Mouse (Mus musculus): ENCODE results near the gene Secisbp2. TPM values are rescaled to one million over a fixed set of nuclear protein-coding genes. Genes with fewer than 3 reads are reported as not detected.
A peak's percentile ranks its signal among the peaks of the same experiment; 100 is the strongest.

The Secisbp2 gene
- polyA plus RNA-seq, 1 experiment from 2014 or later, result 27.8 TPM

- Histone ChIP-seq H3K4me3 (no peak overlapping the region), H3K4me1 (peaks cover 9% of the 10 kb centered on the region; the same call in 1 of the 2 replicates), H3K9me3 (replicated peaks) (no peaks in the 10 kb centered on the region), H3K27ac (no peak overlapping the region), H3K27me3 (ENCODE audit: low read depth, poor library complexity, severe bottlenecking) (no peaks in the 10 kb centered on the region), H3K36me3 (peaks cover 14% of the 10 kb centered on the region; the same call in 1 of the 2 replicates)
- no peak for DNase-seq (ENCODE audit: low spot score)
- 67% methylated on average over 22 of the region's 22 CpGs for WGBS
These were observed 54.7 kb downstream of the Secisbp2 start for GRCm38 (mm10) chr13:51705882-51706854.

- H3K27ac ChIP-seq, result peak overlapping the region; percentile 0; the same call in 1 of the 2 replicates
- WGBS, result 84% methylated on average over 7 of the region's 7 CpGs
These were observed 59.2 kb downstream of the Secisbp2 start for GRCm38 (mm10) chr13:51710738-51711137.

GRCm38 (mm10) chr13:51712022-51712421 is 60.5 kb downstream of the Secisbp2 start:
- Histone ChIP-seq H3K4me3 (no peak overlapping the region), H3K27me3 (ENCODE audit: low read depth, poor library complexity, severe bottlenecking) (no peaks in the 10 kb centered on the region), H3K27ac (no peak overlapping the region), H3K36me3 (0 out of 2 replicates have a peak, but pooled peaks cover 7% of the 10 kb centered on the region), H3K4me1 (peaks cover 9% of the 10 kb centered on the region; the same call in 1 of the 2 replicates), H3K9me3 (replicated peaks) (no peaks in the 10 kb centered on the region)
- DNase-seq (ENCODE audit: low spot score), result no peak
- WGBS, result 92% methylated on average over 8 of the region's 8 CpGs

More at GRCm38 (mm10) chr13:51710738-51711137, 59.2 kb downstream of the Secisbp2 start:
- Histone ChIP-seq H3K36me3 (0 out of 2 replicates have a peak, but pooled peaks cover 7% of the 10 kb centered on the region), H3K4me1 (peaks cover 12% of the 10 kb centered on the region; the same call in 1 of the 2 replicates), H3K27me3 (ENCODE audit: low read depth, poor library complexity, severe bottlenecking) (no peaks in the 10 kb centered on the region), H3K9me3 (replicated peaks) (no peaks in the 10 kb centered on the region), H3K4me3 (no peak overlapping the region)
- no peak for DNase-seq (ENCODE audit: low spot score)

GRCm38 (mm10) chr13:51716350-51717263 is 65.1 kb downstream of the Secisbp2 start:
- no peak for DNase-seq (ENCODE audit: low spot score)
- Histone ChIP-seq H3K4me3 (no peak overlapping the region), H3K36me3 (peaks cover 5% of the 10 kb centered on the region), H3K9me3 (replicated peaks) (no peaks in the 10 kb centered on the region), H3K4me1 (peaks cover 4% of the 10 kb centered on the region; the same call in 1 of the 2 replicates), H3K27me3 (ENCODE audit: low read depth, poor library complexity, severe bottlenecking) (no peaks in the 10 kb centered on the region), H3K27ac (no peak overlapping the region)
- 68% methylated on average over 8 of the region's 8 CpGs for WGBS

GRCm38 (mm10) chr13:51719256-51719655 is 67.8 kb downstream of the Secisbp2 start:
- no peaks in the 10 kb centered on the region for H3K27me3 ChIP-seq (ENCODE audit: low read depth, poor library complexity, severe bottlenecking)
- WGBS, result 85% methylated on average over 3 of the region's 3 CpGs
- H3K36me3 ChIP-seq, result peaks cover 5% of the 10 kb centered on the region
- no peak for DNase-seq (ENCODE audit: low spot score)
- peaks cover 13% of the 10 kb centered on the region for H3K4me1 ChIP-seq
- H3K27ac ChIP-seq, result no peak overlapping the region
- no peaks in the 10 kb centered on the region for H3K9me3 ChIP-seq (replicated peaks)
- H3K4me3 ChIP-seq, result no peak overlapping the region

DNA sequence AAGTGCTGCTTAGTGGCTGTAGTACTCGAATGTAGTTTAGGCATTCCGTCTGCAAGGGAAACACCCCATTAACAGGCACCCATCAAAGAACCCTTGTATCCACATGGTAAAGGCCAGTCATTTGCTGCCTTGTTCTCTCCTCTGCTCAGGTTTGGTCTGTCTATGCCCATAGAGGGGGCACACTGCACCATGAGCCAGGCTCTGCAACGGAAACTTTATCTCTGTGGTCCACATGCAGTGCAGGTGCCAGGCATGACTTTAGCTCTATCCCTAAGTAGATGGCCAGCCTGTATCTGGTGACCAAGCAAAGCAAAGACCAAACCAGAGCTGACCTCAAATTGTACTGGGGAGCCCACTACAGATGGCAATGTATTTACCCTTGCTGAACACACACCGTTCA is 69.1 kb downstream of the Secisbp2 start:
- Histone ChIP-seq H3K36me3 (peaks cover 5% of the 10 kb centered on the region), H3K27ac (no peak overlapping the region), H3K4me3 (no peak overlapping the region), H3K4me1 (peaks cover 26% of the 10 kb centered on the region), H3K9me3 (replicated peaks) (no peaks in the 10 kb centered on the region), H3K27me3 (ENCODE audit: low read depth, poor library complexity, severe bottlenecking) (no peaks in the 10 kb centered on the region)
- no peak for DNase-seq (ENCODE audit: low spot score)
- 91% methylated on average over 4 of the region's 4 CpGs for WGBS

GRCm38 (mm10) chr13:51723114-51723513 is 71.6 kb downstream of the Secisbp2 start:
- no peak overlapping the region for H3K4me3 ChIP-seq
- no peaks in the 10 kb centered on the region for H3K9me3 ChIP-seq (replicated peaks)
- peaks cover 40% of the 10 kb centered on the region for H3K4me1 ChIP-seq
- no peaks in the 10 kb centered on the region for H3K27me3 ChIP-seq (ENCODE audit: low read depth, poor library complexity, severe bottlenecking)
- H3K36me3 ChIP-seq, result peaks cover 5% of the 10 kb centered on the region
- peak overlapping the region; percentile 42; the same call in 1 of the 2 replicates for H3K27ac ChIP-seq
- WGBS, result 71% methylated on average over 5 of the region's 5 CpGs
- no peak for DNase-seq (ENCODE audit: low spot score)

- H3K4me3 ChIP-seq, result no peak overlapping the region
- no peaks in the 10 kb centered on the region for H3K9me3 ChIP-seq (replicated peaks)
- H3K27ac ChIP-seq, result peak overlapping the region; percentile 42; the same call in 1 of the 2 replicates
- no peaks in the 10 kb centered on the region for H3K27me3 ChIP-seq (ENCODE audit: low read depth, poor library complexity, severe bottlenecking)
- WGBS, result 81% methylated on average over 6 of the region's 6 CpGs
- H3K4me1 ChIP-seq, result peaks cover 53% of the 10 kb centered on the region
- no peak for DNase-seq (ENCODE audit: low spot score)
- no peaks in the 10 kb centered on the region for H3K36me3 ChIP-seq
These were observed 73.1 kb downstream of the Secisbp2 start for GRCm38 (mm10) chr13:51724566-51724965.

DNA sequence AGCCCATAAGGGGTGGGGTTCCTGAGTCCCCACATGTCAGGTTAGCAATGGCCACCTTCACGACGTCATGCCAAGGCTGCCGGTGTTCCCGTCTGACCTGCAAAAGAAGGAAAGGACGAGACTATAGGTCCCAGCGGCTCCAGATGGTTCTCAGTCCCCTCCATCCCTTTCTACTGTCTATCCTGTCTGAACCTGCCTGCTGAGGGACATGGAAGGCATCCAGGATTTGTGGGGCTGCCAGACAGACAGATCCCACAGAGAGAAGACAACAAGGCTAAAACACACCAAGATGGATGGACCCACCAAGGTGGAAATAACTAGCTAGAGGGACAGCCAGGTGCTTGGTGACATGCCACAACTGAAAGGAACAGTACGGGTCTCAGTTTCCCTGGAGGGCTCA is 73.9 kb downstream of the Secisbp2 start:
- DNase-seq (ENCODE audit: low spot score), result no peak
- Histone ChIP-seq H3K4me3 (no peak overlapping the region), H3K4me1 (peaks cover 62% of the 10 kb centered on the region), H3K27me3 (ENCODE audit: low read depth, poor library complexity, severe bottlenecking) (no peaks in the 10 kb centered on the region), H3K36me3 (no peaks in the 10 kb centered on the region), H3K9me3 (replicated peaks) (no peaks in the 10 kb centered on the region), H3K27ac (peak overlapping the region; percentile 42)
- 85% methylated on average over 7 of the region's 7 CpGs for WGBS

DNA sequence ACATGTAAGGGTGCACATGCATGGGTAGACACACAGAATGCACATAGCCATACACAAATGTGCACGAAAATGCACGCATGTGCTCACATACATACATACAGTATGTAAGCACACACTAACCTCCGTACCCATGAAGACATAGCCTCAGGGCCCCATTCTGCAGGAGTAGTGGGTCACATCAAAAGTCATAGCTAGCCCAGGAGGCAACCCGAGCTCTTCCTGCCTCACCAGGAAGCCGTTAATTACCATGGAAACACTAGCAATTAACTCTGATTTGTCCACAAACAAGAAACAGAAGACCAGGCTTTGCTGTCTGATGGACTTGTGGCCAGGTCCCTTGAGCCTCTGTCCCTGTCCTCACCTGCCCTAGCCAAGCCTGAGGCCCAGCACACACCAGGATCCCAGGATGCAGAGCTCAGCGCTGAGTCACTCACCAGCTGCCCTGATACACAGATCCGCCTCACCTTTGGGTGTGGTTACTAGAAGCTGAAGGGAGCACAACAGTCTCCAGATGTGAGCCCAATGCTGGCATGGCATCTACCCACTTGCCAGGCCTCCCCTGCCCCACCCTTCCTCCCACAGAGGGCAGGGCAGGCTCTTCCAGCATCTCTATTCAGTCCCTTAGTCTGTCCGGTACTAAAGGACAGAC is 74.6 kb downstream of the Secisbp2 start:
- H3K4me1 ChIP-seq, result peaks cover 64% of the 10 kb centered on the region
- H3K36me3 ChIP-seq, result no peaks in the 10 kb centered on the region
- peak overlapping the region; percentile 71 for H3K27ac ChIP-seq
- no peak overlapping the region for H3K4me3 ChIP-seq
- no peak for DNase-seq (ENCODE audit: low spot score)
- H3K27me3 ChIP-seq (ENCODE audit: low read depth, poor library complexity, severe bottlenecking), result no peaks in the 10 kb centered on the region
- no peaks in the 10 kb centered on the region for H3K9me3 ChIP-seq (replicated peaks)
- WGBS, result 43% methylated on average over 8 of the region's 8 CpGs

- 62% methylated on average over 7 of the region's 7 CpGs for WGBS
- Histone ChIP-seq H3K4me3 (no peak overlapping the region), H3K36me3 (no peaks in the 10 kb centered on the region), H3K27me3 (ENCODE audit: low read depth, poor library complexity, severe bottlenecking) (no peaks in the 10 kb centered on the region), H3K4me1 (peaks cover 69% of the 10 kb centered on the region), H3K9me3 (replicated peaks) (no peaks in the 10 kb centered on the region), H3K27ac (peak overlapping the region; percentile 64)
- no peak for DNase-seq (ENCODE audit: low spot score)
These were observed 75.9 kb downstream of the Secisbp2 start for GRCm38 (mm10) chr13:51727364-51727763.

- H3K27ac ChIP-seq, result peak overlapping the region; percentile 76
- no peaks in the 10 kb centered on the region for H3K9me3 ChIP-seq (replicated peaks)
- H3K4me3 ChIP-seq, result no peak overlapping the region
- no peaks in the 10 kb centered on the region for H3K27me3 ChIP-seq (ENCODE audit: low read depth, poor library complexity, severe bottlenecking)
- H3K36me3 ChIP-seq, result no peaks in the 10 kb centered on the region
- DNase-seq (ENCODE audit: low spot score), result peak; percentile 61
- WGBS, result 17% methylated on average over 4 of the region's 4 CpGs
- peaks cover 57% of the 10 kb centered on the region for H3K4me1 ChIP-seq
These were observed 78.4 kb downstream of the Secisbp2 start for GRCm38 (mm10) chr13:51729887-51730361.
